Mouse (Mus musculus): ENCODE results near the gene Bmi1. TPM values are rescaled to one million over a fixed set of nuclear protein-coding genes. Genes with fewer than 3 reads are reported as not detected.

Gene Bmi1
- polyA plus RNA-seq, 1 experiment from 2014 or later, result 27.6 TPM

- H3K36me3 ChIP-seq, result no peaks in the 10 kb centered on the region
- no peak overlapping the region for H3K4me2 ChIP-seq
- peaks cover 80% of the 10 kb centered on the region for H3K27me3 ChIP-seq
- H3K9ac ChIP-seq, result no peak overlapping the region
- no peaks in the 10 kb centered on the region for H3K9me3 ChIP-seq
- H3K4me3 ChIP-seq, result no peak overlapping the region
- no peak overlapping the region for H3K27ac ChIP-seq
- no peak for ATAC-seq (ENCODE audit: insufficient number of reproducible peaks, insufficient read depth, low FRiP score, low TSS enrichment, low read depth)
- H3K4me1 ChIP-seq, result peaks cover 16% of the 10 kb centered on the region; the same call in 1 of the 2 replicates
- WGBS, result 2% methylated on average over 4 of the region's 4 CpGs
These were observed 20.9 kb downstream of the Bmi1 start for GRCm38 (mm10) chr2:18697591-18698244.

- under 1% methylated on average over 56 of the region's 56 CpGs for WGBS
- H3K36me3 ChIP-seq, result no peaks in the 10 kb centered on the region
- H3K4me1 ChIP-seq, result peaks cover 16% of the 10 kb centered on the region; the same call in 1 of the 2 replicates
- no peak overlapping the region for H3K9ac ChIP-seq
- peak overlapping the region; percentile 32 for H3K4me2 ChIP-seq
- peak overlapping the region; percentile 17 for H3K4me3 ChIP-seq
- ATAC-seq (ENCODE audit: insufficient number of reproducible peaks, insufficient read depth, low FRiP score, low TSS enrichment, low read depth), result peak; percentile 57; the same call in 1 of the 2 replicates
- no peaks in the 10 kb centered on the region for H3K9me3 ChIP-seq
- peaks cover 75% of the 10 kb centered on the region for H3K27me3 ChIP-seq
- no peak overlapping the region for H3K27ac ChIP-seq
These were observed 22.0 kb downstream of the Bmi1 start for GRCm38 (mm10) chr2:18698663-18699385.

- Histone ChIP-seq H3K4me2 (peak overlapping the region; percentile 32; the same call in 1 of the 2 replicates), H3K4me1 (peaks cover 14% of the 10 kb centered on the region; the same call in 1 of the 2 replicates), H3K27ac (no peak overlapping the region), H3K36me3 (no peaks in the 10 kb centered on the region), H3K9me3 (no peaks in the 10 kb centered on the region), H3K27me3 (peaks cover 73% of the 10 kb centered on the region), H3K4me3 (no peak overlapping the region), H3K9ac (no peak overlapping the region)
- WGBS, result 2% methylated on average over 11 of the region's 11 CpGs
- ATAC-seq (ENCODE audit: insufficient number of reproducible peaks, insufficient read depth, low FRiP score, low TSS enrichment, low read depth), result no peak
These were observed 22.7 kb downstream of the Bmi1 start for GRCm38 (mm10) chr2:18699401-18699990.

GRCm38 (mm10) chr2:18710356-18710755, 33.5 kb downstream of the Bmi1 start:
- Histone ChIP-seq H3K4me2 (no peak overlapping the region), H3K27me3 (peaks cover 7% of the 10 kb centered on the region; the same call in 1 of the 2 replicates), H3K9ac (no peak overlapping the region), H3K36me3 (no peaks in the 10 kb centered on the region), H3K4me1 (no peaks in the 10 kb centered on the region), H3K9me3 (no peaks in the 10 kb centered on the region), H3K4me3 (no peak overlapping the region), H3K27ac (no peak overlapping the region)
- ATAC-seq (ENCODE audit: insufficient number of reproducible peaks, insufficient read depth, low FRiP score, low TSS enrichment, low read depth), result no peak
- 67% methylated on average over 3 of the region's 3 CpGs for WGBS

GRCm38 (mm10) chr2:18713071-18713470, 36.3 kb downstream of the Bmi1 start:
- ATAC-seq (ENCODE audit: insufficient number of reproducible peaks, insufficient read depth, low FRiP score, low TSS enrichment, low read depth), result no peak
- Histone ChIP-seq H3K27me3 (0 out of 2 replicates have a peak, but pooled peaks cover 3% of the 10 kb centered on the region), H3K9ac (no peak overlapping the region), H3K4me3 (no peak overlapping the region), H3K36me3 (no peaks in the 10 kb centered on the region), H3K9me3 (no peaks in the 10 kb centered on the region), H3K4me2 (no peak overlapping the region), H3K27ac (no peak overlapping the region), H3K4me1 (no peaks in the 10 kb centered on the region)
- WGBS, result 76% methylated on average over 2 of the region's 2 CpGs

GRCm38 (mm10) chr2:18714337-18714736, 37.5 kb downstream of the Bmi1 start:
- no peak overlapping the region for H3K4me3 ChIP-seq
- H3K9ac ChIP-seq, result no peak overlapping the region
- H3K27me3 ChIP-seq, result 0 out of 2 replicates have a peak, but pooled peaks cover 3% of the 10 kb centered on the region
- H3K4me2 ChIP-seq, result no peak overlapping the region
- whole genome bisulfite sequencing, result 73% methylated on average over 3 of the region's 3 CpGs
- no peaks in the 10 kb centered on the region for H3K36me3 ChIP-seq
- no peak overlapping the region for H3K27ac ChIP-seq
- ATAC-seq (ENCODE audit: insufficient number of reproducible peaks, insufficient read depth, low FRiP score, low TSS enrichment, low read depth), result no peak
- H3K9me3 ChIP-seq, result no peaks in the 10 kb centered on the region
- no peaks in the 10 kb centered on the region for H3K4me1 ChIP-seq

- Histone ChIP-seq H3K4me1 (no peaks in the 10 kb centered on the region), H3K4me3 (no peak overlapping the region), H3K9ac (no peak overlapping the region), H3K27me3 (no peaks in the 10 kb centered on the region), H3K9me3 (no peaks in the 10 kb centered on the region), H3K36me3 (no peaks in the 10 kb centered on the region), H3K4me2 (no peak overlapping the region), H3K27ac (no peak overlapping the region)
- no peak for ATAC-seq (ENCODE audit: insufficient number of reproducible peaks, insufficient read depth, low FRiP score, low TSS enrichment, low read depth)
- WGBS, result 83% methylated on average over 4 of the region's 4 CpGs
These were observed 41.7 kb downstream of the Bmi1 start for GRCm38 (mm10) chr2:18718521-18718920.

GRCm38 (mm10) chr2:18722208-18722830, 45.5 kb downstream of the Bmi1 start:
- ATAC-seq (ENCODE audit: insufficient number of reproducible peaks, insufficient read depth, low FRiP score, low TSS enrichment, low read depth), result no peak
- Histone ChIP-seq H3K27ac (no peak overlapping the region), H3K27me3 (no peaks in the 10 kb centered on the region), H3K4me3 (no peak overlapping the region), H3K9ac (no peak overlapping the region), H3K4me1 (no peaks in the 10 kb centered on the region), H3K4me2 (no peak overlapping the region), H3K9me3 (no peaks in the 10 kb centered on the region), H3K36me3 (no peaks in the 10 kb centered on the region)
- 69% methylated on average over 3 of the region's 3 CpGs for WGBS

GRCm38 (mm10) chr2:18724462-18724861, 47.6 kb downstream of the Bmi1 start:
- Histone ChIP-seq H3K27ac (no peak overlapping the region), H3K4me1 (no peaks in the 10 kb centered on the region), H3K4me2 (no peak overlapping the region), H3K9me3 (no peaks in the 10 kb centered on the region), H3K4me3 (no peak overlapping the region), H3K9ac (no peak overlapping the region), H3K36me3 (no peaks in the 10 kb centered on the region), H3K27me3 (no peaks in the 10 kb centered on the region)
- 78% methylated on average over 1 of the region's 1 CpGs for whole genome bisulfite sequencing
- ATAC-seq (ENCODE audit: insufficient number of reproducible peaks, insufficient read depth, low FRiP score, low TSS enrichment, low read depth), result no peak

GRCm38 (mm10) chr2:18725880-18726279, 49.1 kb downstream of the Bmi1 start:
- no peaks in the 10 kb centered on the region for H3K27me3 ChIP-seq
- no peak overlapping the region for H3K4me2 ChIP-seq
- H3K9ac ChIP-seq, result no peak overlapping the region
- no peaks in the 10 kb centered on the region for H3K9me3 ChIP-seq
- no peaks in the 10 kb centered on the region for H3K36me3 ChIP-seq
- no peaks in the 10 kb centered on the region for H3K4me1 ChIP-seq
- 77% methylated on average over 4 of the region's 4 CpGs for WGBS
- no peak overlapping the region for H3K27ac ChIP-seq
- H3K4me3 ChIP-seq, result no peak overlapping the region
- no peak for ATAC-seq (ENCODE audit: insufficient number of reproducible peaks, insufficient read depth, low FRiP score, low TSS enrichment, low read depth)

GRCm38 (mm10) chr2:18731718-18732117, 54.9 kb downstream of the Bmi1 start:
- no peak overlapping the region for H3K27ac ChIP-seq
- 53% methylated on average over 9 of the region's 9 CpGs for WGBS
- H3K27me3 ChIP-seq, result no peaks in the 10 kb centered on the region
- no peak for ATAC-seq (ENCODE audit: insufficient number of reproducible peaks, insufficient read depth, low FRiP score, low TSS enrichment, low read depth)
- H3K4me3 ChIP-seq, result no peak overlapping the region
- no peaks in the 10 kb centered on the region for H3K36me3 ChIP-seq
- no peak overlapping the region for H3K4me2 ChIP-seq
- no peaks in the 10 kb centered on the region for H3K9me3 ChIP-seq
- no peak overlapping the region for H3K9ac ChIP-seq
- no peaks in the 10 kb centered on the region for H3K4me1 ChIP-seq

All from embryonic facial prominence, embryonic 13.5 days (tissue).